Mouse (Mus musculus): ENCODE measurements around the gene Esyt1.

Gene Esyt1

DNA sequence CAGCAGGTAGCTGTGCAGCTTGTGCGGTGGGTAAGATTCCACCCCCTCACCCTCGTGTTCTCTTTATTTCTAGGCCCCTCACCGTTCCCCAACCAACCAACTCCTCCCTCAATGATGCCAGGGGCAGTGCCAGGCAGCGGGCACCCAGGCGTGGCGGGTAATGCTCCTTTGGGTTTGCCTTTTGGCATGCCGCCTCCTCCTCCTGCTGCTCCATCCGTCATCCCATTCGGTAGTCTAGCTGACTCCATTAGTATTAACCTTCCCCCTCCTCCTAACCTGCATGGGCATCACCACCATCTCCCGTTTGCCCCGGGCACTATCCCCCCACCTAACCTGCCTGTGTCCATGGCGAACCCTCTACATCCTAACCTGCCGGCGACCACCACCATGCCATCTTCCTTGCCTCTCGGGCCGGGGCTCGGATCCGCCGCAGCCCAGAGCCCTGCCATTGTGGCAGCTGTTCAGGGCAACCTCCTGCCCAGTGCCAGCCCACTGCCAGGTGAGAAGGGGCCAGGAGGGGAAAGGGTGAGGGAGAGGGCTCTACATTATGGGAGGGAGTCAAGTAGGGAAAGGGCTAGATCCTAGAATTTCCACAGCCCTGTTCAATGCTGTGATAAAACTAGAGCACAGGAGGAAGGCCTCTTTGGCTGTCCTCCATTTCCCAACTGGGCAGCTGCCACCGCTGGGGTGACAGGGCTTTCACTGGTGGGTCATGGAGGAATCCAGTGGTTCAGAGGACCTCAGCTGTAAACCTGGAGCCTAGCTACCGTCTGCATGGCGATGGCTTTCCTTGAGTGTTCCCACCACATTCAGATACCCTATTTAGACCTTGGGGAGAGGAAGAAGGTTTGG lies 37.6 kb downstream of the Esyt1 start:
- no peak for DNase-seq (ENCODE audit: low read depth, low spot score)

DNA sequence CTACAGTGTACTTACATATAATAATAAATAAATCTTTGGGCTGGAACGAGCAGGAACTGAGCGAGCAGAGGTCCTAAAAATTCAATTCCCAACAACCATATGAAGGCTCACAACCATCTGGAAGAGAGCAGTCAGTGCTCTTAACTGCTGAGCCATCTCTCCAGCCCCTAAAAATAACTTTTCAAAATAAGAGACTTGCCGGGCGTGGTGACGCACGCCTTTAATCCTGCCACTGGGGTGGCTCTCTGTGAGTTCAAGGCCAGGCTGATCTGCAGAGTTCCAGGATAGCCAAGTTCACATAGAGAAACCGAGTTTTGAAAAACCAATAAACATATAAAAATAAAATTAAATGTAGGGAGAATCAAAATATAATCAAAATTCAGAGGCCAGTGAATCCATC lies 39.3 kb downstream of the Esyt1 start:
- no peak for DNase-seq (ENCODE audit: low read depth, low spot score)

DNA sequence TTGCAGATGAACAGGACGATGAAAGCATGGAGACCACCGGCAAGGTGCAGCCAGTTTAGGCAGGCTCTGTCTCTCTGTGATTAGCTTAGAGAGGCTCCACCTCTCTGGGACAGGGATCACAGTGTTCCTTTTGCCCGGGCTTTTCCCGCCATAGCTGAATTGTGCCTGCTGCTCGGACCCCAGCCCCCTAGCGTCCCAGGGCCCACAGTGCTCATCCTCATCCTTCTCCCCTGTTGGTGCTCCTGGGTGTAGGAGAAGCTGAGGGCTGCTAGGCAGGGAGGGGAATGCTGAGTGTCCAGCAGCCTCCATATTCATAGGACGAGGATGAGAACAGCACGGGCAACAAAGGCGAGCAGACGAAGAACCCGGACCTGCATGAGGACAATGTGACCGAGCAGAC lies 51.3 kb downstream of the Esyt1 start:
- no peak for DNase-seq (ENCODE audit: low read depth, low spot score)

DNA sequence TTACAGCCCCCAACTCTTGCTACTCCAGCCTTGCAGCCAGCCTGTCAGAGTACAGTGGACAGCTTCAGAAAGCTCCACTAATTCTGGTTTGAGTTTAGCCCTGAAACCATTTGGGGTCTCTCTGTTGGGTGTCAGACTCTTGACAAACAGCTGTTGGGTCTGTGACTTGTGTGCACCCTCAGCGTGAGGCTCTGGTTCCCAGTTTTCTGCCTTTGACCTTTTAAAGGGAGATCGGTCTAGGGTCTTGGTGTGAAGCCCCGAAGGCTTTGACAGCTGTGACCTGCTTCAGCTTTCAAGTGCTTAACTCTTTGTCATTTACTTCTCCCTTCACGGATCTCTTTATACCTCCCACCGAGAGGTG lies 65.4 kb downstream of the Esyt1 start:
- peak; percentile 21 for DNase-seq (ENCODE audit: low read depth, low spot score)

Data from mesoderm, embryonic 11.5 days (tissue).